Mouse (Mus musculus): ENCODE data around the gene Gm11099.

The Gm11099 gene

GRCm38 (mm10) chr2:58859134-58859533 lies at the start of gene Gm11099:
Gene Gm11099 (plus strand): TSS chr2:58859434.
- in situ Hi-C loops (cut with MseI, MboI): no loop called here

GRCm38 (mm10) chr2:58812941-58813340 lies 46.3 kb upstream of the Gm11099 start:
- in situ Hi-C loops (cut with MseI, MboI): no loop called here

- in situ Hi-C loops (cut with MseI, MboI): no loop called here
Measured at GRCm38 (mm10) chr2:58828910-58829600, 30.2 kb upstream of the Gm11099 start.

- in situ Hi-C loops (cut with MseI, MboI): no loop called here
Measured at GRCm38 (mm10) chr2:58829981-58830742, 29.1 kb upstream of the Gm11099 start.

- in situ Hi-C loops (cut with MseI, MboI): no loop called here
Measured at GRCm38 (mm10) chr2:58832253-58832980, 26.8 kb upstream of the Gm11099 start.

GRCm38 (mm10) chr2:58841021-58841420 lies 18.2 kb upstream of the Gm11099 start:
- in situ Hi-C loops (cut with MseI, MboI): no loop called here

GRCm38 (mm10) chr2:58842443-58842842 lies 16.8 kb upstream of the Gm11099 start:
- in situ Hi-C loops (cut with MseI, MboI): no loop called here

- in situ Hi-C loops (cut with MseI, MboI): no loop called here
Measured at GRCm38 (mm10) chr2:58844499-58844898, 14.7 kb upstream of the Gm11099 start.

- in situ Hi-C loops (cut with MseI, MboI): no loop called here
Measured at GRCm38 (mm10) chr2:58879876-58880275, 20.6 kb downstream of the Gm11099 start.

GRCm38 (mm10) chr2:58905057-58905456 lies 45.8 kb downstream of the Gm11099 start:
- in situ Hi-C loops (cut with MseI, MboI): no loop called here

GRCm38 (mm10) chr2:58906814-58907516 lies 47.7 kb downstream of the Gm11099 start:
- in situ Hi-C loops (cut with MseI, MboI): no loop called here

- in situ Hi-C loops (cut with MseI, MboI): no loop called here
Measured at GRCm38 (mm10) chr2:58912339-58912738, 53.1 kb downstream of the Gm11099 start.

GRCm38 (mm10) chr2:58918351-58918750 lies 59.1 kb downstream of the Gm11099 start:
- in situ Hi-C loops (cut with MseI, MboI): no loop called here

- in situ Hi-C loops (cut with MseI, MboI): no loop called here
Measured at GRCm38 (mm10) chr2:58925551-58925950, 66.3 kb downstream of the Gm11099 start.

- in situ Hi-C loops (cut with MseI, MboI): no loop called here
Measured at GRCm38 (mm10) chr2:58941361-58941760, 82.1 kb downstream of the Gm11099 start.

- in situ Hi-C loops (cut with MseI, MboI): no loop called here
Measured at GRCm38 (mm10) chr2:58948796-58949195, 89.6 kb downstream of the Gm11099 start.

- in situ Hi-C loops (cut with MseI, MboI): no loop called here
Measured at GRCm38 (mm10) chr2:58952101-58952500, 92.9 kb downstream of the Gm11099 start.

GRCm38 (mm10) chr2:58956351-58956750 lies 97.1 kb downstream of the Gm11099 start:
- in situ Hi-C loops (cut with MseI, MboI): no loop called here

GRCm38 (mm10) chr2:58956770-58957300 lies 97.6 kb downstream of the Gm11099 start:
- in situ Hi-C loops (cut with MseI, MboI): no loop called here
